Mouse (Mus musculus) kidney, embryonic 15.5 days (tissue): ENCODE data around the gene Il17rc. TPM values are rescaled to one million over a fixed set of nuclear protein-coding genes. Genes with fewer than 3 reads are reported as not detected.

ENCODE experiments used
- ATAC-seq: fragments of 200-750 bp; cut with Nextera tagmentation; replicated peaks from 2 replicates; pipeline ENCODE4 v1.8.0; 2017; ENCODE audit warnings: moderate TSS enrichment; ENCODE audit not compliant: low FRiP score
- H3K27ac ChIP-seq: fragments of 300-500 bp; sonication (generic); 2 replicates; pipeline ENCODE4 v1.5.1; 2015; ENCODE audit warnings: mild to moderate bottlenecking, inconsistent platforms
- H3K27me3 ChIP-seq: fragments of 300-500 bp; sonication (generic); 2 replicates; pipeline ENCODE4 v1.6.1; 2015; ENCODE audit warnings: inconsistent platforms
- H3K36me3 ChIP-seq: fragments of 300-500 bp; sonication (generic); 2 replicates; pipeline ENCODE4 v1.6.1; 2015; ENCODE audit warnings: inconsistent platforms
- H3K4me1 ChIP-seq: fragments of 300-500 bp; sonication (generic); 2 replicates; pipeline ENCODE4 v1.6.1; 2015; ENCODE audit warnings: inconsistent platforms
- H3K4me2 ChIP-seq: fragments of 300-500 bp; sonication (generic); 2 replicates; pipeline ENCODE4 v1.6.1; 2015; ENCODE audit warnings: moderate library complexity, mild to moderate bottlenecking, inconsistent platforms
- H3K4me3 ChIP-seq: fragments of 300-500 bp; sonication (generic); replicated peaks from 2 replicates; pipeline ENCODE4 v1.5.1; 2015; ENCODE audit warnings: mild to moderate bottlenecking, inconsistent platforms
- H3K9ac ChIP-seq: fragments of 300-500 bp; sonication (generic); 2 replicates; pipeline ENCODE4 v1.6.1; 2015; ENCODE audit warnings: mild to moderate bottlenecking, inconsistent platforms
- H3K9me3 ChIP-seq: fragments of 300-500 bp; sonication (generic); replicated peaks from 2 replicates; pipeline ENCODE4 v1.6.1; 2016; ENCODE audit warnings: inconsistent platforms
- whole genome bisulfite sequencing: fragments of 180-500 bp; shearing (Covaris S2); methylation state at CpG from one replicate; pipeline ENCODE4 v1.1.7; 2015; ENCODE audit warnings: mixed read lengths; 5-methylcytosine and 5-hydroxymethylcytosine counted together
- polyA plus RNA-seq: library from polyadenylated mRNA; unstranded; fragments of >200 nt; fragmentation: Nextera tagmentation; extraction: Ambion mirVana; gene quantifications from 2 replicates; pipeline ENCODE4 v1.2.1, GENCODE M21; 2015

Gene Il17rc
- polyA plus RNA-seq, 1 experiment from 2014 or later = 19.6 TPM

DNA sequence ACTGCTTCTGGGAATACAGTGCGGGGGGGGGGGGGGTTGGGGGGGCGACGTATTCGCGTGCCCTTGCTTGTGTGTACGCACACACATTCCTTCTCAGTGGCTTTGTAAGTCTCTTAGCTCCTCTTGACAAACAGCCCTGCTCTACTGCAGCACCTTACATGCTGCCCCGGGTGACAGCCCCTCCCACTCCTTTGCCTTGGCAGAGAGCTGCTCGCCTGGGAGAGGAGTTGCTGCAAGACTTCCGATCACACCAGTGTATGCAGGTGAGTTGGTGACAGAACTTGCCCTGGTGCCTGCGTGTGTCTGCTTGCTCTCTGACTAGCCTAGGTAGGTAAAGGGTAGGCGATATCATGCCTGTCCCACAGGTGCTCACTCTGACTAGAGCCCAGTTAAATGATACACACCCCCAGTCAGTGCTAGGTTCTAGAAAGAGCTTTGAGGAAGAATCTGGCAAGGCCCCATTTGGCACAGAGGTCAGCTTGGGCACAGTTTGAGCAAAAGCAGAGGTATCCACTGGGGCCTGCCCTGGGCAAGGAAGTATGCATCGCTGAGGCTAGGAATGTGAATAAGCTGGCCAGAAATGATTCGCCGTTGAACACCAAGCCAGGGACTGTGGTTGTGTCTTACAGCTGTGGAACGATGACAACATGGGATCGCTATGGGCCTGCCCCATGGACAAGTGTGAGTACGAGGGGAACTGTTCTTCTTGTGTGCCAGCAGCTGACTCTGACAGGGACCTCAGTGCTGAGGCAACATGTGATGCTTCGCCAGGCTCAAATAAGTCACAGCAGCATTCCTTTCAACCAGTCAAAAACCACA is 9.5 kb downstream of the Il17rc start:
- WGBS = 60% methylated on average over 18 of the region's 18 CpGs
- Histone ChIP-seq H3K9ac (no peak overlapping the region), H3K9me3 (no peaks in the 10 kb centered on the region), H3K27me3 (peaks cover 22% of the 10 kb centered on the region), H3K36me3 (no peaks in the 10 kb centered on the region), H3K27ac (no peak overlapping the region), H3K4me3 (no peak overlapping the region), H3K4me2 (no peak overlapping the region), H3K4me1 (peaks cover 34% of the 10 kb centered on the region)
- no peak for ATAC-seq

- Histone ChIP-seq H3K4me2 (peak overlapping the region; percentile 92), H3K27me3 (peaks cover 22% of the 10 kb centered on the region), H3K27ac (peak overlapping the region; percentile 88), H3K36me3 (0 out of 2 replicates have a peak, but pooled peaks cover 1% of the 10 kb centered on the region), H3K9ac (peak overlapping the region; percentile 62), H3K9me3 (no peaks in the 10 kb centered on the region), H3K4me1 (peaks cover 41% of the 10 kb centered on the region), H3K4me3 (peak overlapping the region; percentile 65)
- 2% methylated on average over 65 of the region's 65 CpGs for WGBS
- ATAC-seq = peak; percentile 53
These were observed 11.4 kb downstream of the Il17rc start for GRCm38 (mm10) chr6:113482477-113483099.

- H3K27me3 ChIP-seq = peaks cover 22% of the 10 kb centered on the region
- WGBS = under 1% methylated on average over 26 of the region's 26 CpGs
- 0 out of 2 replicates have a peak, but pooled peaks cover 7% of the 10 kb centered on the region for H3K36me3 ChIP-seq
- ATAC-seq = peak; percentile 95
- H3K9me3 ChIP-seq = no peaks in the 10 kb centered on the region
- H3K4me1 ChIP-seq = peaks cover 41% of the 10 kb centered on the region
- H3K9ac ChIP-seq = peak within 1 kb of the TSS; percentile 62
- peak within 1 kb of the TSS; percentile 92 for H3K4me2 ChIP-seq
- peak within 1 kb of the TSS; percentile 65 for H3K4me3 ChIP-seq
- peak within 1 kb of the TSS; percentile 88 for H3K27ac ChIP-seq
These were observed 11.9 kb downstream of the Il17rc start, which contains the start of gene Creld1 for GRCm38 (mm10) chr6:113483100-113483615. Gene Creld1 (plus strand): TSS chr6:113483297.

GRCm38 (mm10) chr6:113483729-113484128 is 12.5 kb downstream of the Il17rc start:
- H3K27ac ChIP-seq = peak overlapping the region; percentile 88
- peak overlapping the region; percentile 65 for H3K4me3 ChIP-seq
- peaks cover 13% of the 10 kb centered on the region; the same call in 1 of the 2 replicates for H3K36me3 ChIP-seq
- ATAC-seq = peak; percentile 47; the same call in 1 of the 2 replicates
- no peaks in the 10 kb centered on the region for H3K9me3 ChIP-seq
- peak overlapping the region; percentile 62 for H3K9ac ChIP-seq
- peaks cover 41% of the 10 kb centered on the region for H3K4me1 ChIP-seq
- WGBS = 7% methylated on average over 10 of the region's 10 CpGs
- peak overlapping the region; percentile 92 for H3K4me2 ChIP-seq
- peaks cover 22% of the 10 kb centered on the region for H3K27me3 ChIP-seq

GRCm38 (mm10) chr6:113487125-113487576 is 15.9 kb downstream of the Il17rc start:
- Histone ChIP-seq H3K27me3 (peaks cover 7% of the 10 kb centered on the region), H3K27ac (no peak overlapping the region), H3K9ac (no peak overlapping the region), H3K36me3 (peaks cover 46% of the 10 kb centered on the region), H3K4me1 (peaks cover 26% of the 10 kb centered on the region), H3K4me2 (no peak overlapping the region), H3K9me3 (no peaks in the 10 kb centered on the region), H3K4me3 (no peak overlapping the region)
- WGBS = 47% methylated on average over 7 of the region's 7 CpGs
- no peak for ATAC-seq

GRCm38 (mm10) chr6:113489410-113489809 is 18.2 kb downstream of the Il17rc start:
- WGBS = 94% methylated on average over 14 of the region's 14 CpGs
- Histone ChIP-seq H3K36me3 (peaks cover 55% of the 10 kb centered on the region), H3K4me3 (no peak overlapping the region), H3K4me2 (no peak overlapping the region), H3K27ac (no peak overlapping the region), H3K4me1 (peaks cover 12% of the 10 kb centered on the region), H3K9ac (no peak overlapping the region), H3K27me3 (peaks cover under 1% of the 10 kb centered on the region; the same call in 1 of the 2 replicates), H3K9me3 (no peaks in the 10 kb centered on the region)
- no peak for ATAC-seq

DNA sequence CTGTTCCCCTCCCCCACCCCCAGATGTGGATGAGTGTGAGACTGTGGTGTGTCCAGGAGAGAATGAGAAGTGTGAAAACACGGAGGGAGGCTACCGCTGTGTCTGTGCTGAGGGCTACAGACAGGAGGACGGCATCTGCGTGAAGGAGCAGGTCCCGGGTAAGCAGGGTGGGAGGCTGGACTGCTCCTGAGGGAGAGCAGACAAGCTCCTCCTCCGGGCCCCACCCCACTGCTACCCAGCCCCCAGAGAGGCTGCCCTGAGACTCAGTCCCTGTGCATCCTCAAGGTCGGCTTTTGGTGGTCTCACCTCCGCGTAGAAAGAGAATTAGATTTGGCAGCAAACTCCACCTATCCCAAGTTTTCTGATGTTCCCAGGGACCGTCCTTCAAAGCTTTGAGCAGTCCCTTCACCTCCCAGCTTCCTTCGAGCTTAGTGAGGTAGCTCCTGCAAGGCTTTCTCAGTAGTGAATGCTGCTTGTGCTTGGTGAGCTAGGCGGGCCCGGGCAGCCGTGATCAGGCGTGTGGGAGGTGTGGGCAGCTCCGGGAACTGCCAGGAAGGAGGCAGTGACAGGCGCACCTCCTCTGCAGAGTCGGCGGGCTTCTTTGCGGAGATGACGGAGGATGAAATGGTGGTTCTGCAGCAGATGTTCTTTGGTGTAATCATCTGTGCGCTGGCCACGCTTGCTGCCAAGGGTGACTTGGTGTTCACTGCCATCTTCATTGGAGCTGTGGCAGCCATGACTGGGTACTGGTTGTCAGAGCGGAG is 21.1 kb downstream of the Il17rc start:
- ATAC-seq = no peak
- peaks cover 25% of the 10 kb centered on the region for H3K27me3 ChIP-seq
- 73% methylated on average over 24 of the region's 24 CpGs for WGBS
- H3K36me3 ChIP-seq = peaks cover 55% of the 10 kb centered on the region
- no peak overlapping the region for H3K4me3 ChIP-seq
- H3K4me2 ChIP-seq = no peak overlapping the region
- H3K9ac ChIP-seq = no peak overlapping the region
- H3K4me1 ChIP-seq = peaks cover 21% of the 10 kb centered on the region
- no peaks in the 10 kb centered on the region for H3K9me3 ChIP-seq
- no peak overlapping the region for H3K27ac ChIP-seq

DNA sequence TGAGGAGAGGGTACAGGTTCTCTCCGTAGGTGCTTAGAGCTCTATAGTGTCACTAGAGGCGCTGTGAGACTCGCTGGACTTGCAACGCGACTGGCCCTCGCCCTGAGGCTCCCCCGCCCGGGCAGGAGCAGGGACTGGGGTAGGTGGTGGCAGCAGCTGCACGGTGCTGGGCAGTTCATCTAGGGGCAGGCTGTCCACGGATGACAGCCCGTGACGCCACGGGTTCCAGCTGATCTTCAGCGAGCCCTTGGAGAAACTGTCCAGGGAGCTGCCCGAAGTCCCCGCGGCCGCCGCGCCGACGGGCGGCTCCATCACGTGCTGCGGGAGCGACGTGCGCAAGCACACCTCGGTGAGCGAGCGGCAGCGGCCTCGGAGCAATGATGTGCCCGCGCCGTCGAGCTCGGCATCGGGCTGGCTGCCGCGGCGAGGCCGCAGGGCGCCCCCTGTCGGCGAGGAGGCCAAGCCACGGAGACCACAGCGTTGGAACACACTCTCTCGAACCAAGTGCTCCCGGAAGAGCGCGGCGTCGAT is 23.1 kb downstream of the Il17rc start:
- H3K4me3 ChIP-seq = peak overlapping the region; percentile 52
- ATAC-seq = peak; percentile 86
- peak overlapping the region; percentile 87 for H3K4me2 ChIP-seq
- peaks cover 19% of the 10 kb centered on the region for H3K4me1 ChIP-seq
- peaks cover 37% of the 10 kb centered on the region for H3K36me3 ChIP-seq
- WGBS = 1% methylated on average over 54 of the region's 54 CpGs
- H3K9ac ChIP-seq = peak overlapping the region; percentile 48; the same call in 1 of the 2 replicates
- no peaks in the 10 kb centered on the region for H3K9me3 ChIP-seq
- H3K27me3 ChIP-seq = peaks cover 25% of the 10 kb centered on the region
- no peak overlapping the region for H3K27ac ChIP-seq

DNA sequence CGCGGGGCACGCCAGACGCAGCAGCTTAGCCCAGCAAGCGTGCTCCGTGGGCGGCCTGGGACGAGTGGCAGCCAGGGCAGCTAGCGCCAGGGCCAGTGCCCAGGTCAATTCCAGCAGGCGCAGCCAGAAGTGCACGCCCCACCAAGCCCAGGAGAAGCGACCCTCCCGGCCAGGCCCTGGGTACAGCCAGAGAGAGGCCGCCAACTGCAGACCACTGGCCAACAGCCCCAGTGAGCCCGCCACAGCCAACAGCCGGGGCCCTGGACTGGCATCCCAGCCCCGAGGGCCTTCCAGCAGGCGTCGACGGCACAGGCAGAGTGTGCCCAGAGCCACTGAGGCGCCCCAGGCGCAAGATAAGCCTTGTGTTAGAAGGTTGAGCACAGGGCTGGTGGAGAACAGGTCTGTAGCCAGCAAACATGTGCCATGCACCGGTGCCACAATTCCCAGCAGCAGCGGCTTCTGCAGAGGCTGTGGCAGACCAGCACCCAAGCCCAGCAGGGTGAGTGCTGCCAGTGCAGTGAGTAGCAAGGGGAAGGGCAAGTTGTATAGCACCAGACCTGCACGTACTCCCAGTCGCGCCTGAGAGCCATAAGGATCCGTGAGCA is 23.9 kb downstream of the Il17rc start:
- peaks cover 30% of the 10 kb centered on the region for H3K27me3 ChIP-seq
- WGBS = 40% methylated on average over 26 of the region's 28 CpGs
- no peak overlapping the region for H3K9ac ChIP-seq
- peak; percentile 13; the same call in 1 of the 2 replicates for ATAC-seq
- H3K4me1 ChIP-seq = peaks cover 19% of the 10 kb centered on the region
- no peaks in the 10 kb centered on the region for H3K9me3 ChIP-seq
- peak overlapping the region; percentile 52 for H3K4me3 ChIP-seq
- peak overlapping the region; percentile 87 for H3K4me2 ChIP-seq
- H3K36me3 ChIP-seq = peaks cover 29% of the 10 kb centered on the region
- H3K27ac ChIP-seq = no peak overlapping the region

DNA sequence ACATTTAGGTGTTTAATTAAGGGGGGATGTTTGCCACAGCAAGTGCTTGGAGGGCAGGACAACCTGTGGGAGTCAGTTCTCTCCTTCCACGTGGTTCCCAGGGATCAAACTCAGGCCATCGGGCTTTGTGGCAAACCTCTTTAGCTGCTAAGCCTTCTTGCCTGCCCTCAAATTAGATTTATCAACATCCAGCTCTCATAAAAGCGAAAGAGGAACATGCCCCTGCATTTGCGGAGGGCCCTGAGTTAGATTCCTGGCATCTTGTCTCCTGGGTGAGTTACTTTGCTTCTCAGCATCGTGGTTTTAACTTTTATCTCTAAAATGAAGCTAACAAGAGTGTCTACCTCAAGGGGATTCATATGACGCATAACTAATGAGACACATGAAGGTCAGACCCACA is 28.1 kb downstream of the Il17rc start:
- ATAC-seq = no peak
- H3K4me1 ChIP-seq = peaks cover 25% of the 10 kb centered on the region
- 71% methylated on average over 6 of the region's 6 CpGs for WGBS

More for the DNA sequence above, 28.1 kb downstream of the Il17rc start:
- Histone ChIP-seq H3K27ac (no peak overlapping the region), H3K4me3 (no peak overlapping the region), H3K27me3 (peaks cover 56% of the 10 kb centered on the region), H3K9ac (no peak overlapping the region), H3K4me2 (no peak overlapping the region), H3K9me3 (no peaks in the 10 kb centered on the region), H3K36me3 (no peaks in the 10 kb centered on the region)
